Mouse (Mus musculus) B cell, adult 67 days (primary cell): ENCODE results near the gene Cmss1. TPM values are rescaled to one million over a fixed set of nuclear protein-coding genes. Genes with fewer than 3 reads are reported as not detected.

Experiments
- total RNA-seq, 2 experiments: library from RNA; stranded (reverse); gene quantifications; 4 replicates each; pipeline ENCODE4 v1.2.4; 2023

Cmss1 gene
- total RNA-seq: 10 to 100 TPM; 12.0 to 13.4 TPM

DNA sequence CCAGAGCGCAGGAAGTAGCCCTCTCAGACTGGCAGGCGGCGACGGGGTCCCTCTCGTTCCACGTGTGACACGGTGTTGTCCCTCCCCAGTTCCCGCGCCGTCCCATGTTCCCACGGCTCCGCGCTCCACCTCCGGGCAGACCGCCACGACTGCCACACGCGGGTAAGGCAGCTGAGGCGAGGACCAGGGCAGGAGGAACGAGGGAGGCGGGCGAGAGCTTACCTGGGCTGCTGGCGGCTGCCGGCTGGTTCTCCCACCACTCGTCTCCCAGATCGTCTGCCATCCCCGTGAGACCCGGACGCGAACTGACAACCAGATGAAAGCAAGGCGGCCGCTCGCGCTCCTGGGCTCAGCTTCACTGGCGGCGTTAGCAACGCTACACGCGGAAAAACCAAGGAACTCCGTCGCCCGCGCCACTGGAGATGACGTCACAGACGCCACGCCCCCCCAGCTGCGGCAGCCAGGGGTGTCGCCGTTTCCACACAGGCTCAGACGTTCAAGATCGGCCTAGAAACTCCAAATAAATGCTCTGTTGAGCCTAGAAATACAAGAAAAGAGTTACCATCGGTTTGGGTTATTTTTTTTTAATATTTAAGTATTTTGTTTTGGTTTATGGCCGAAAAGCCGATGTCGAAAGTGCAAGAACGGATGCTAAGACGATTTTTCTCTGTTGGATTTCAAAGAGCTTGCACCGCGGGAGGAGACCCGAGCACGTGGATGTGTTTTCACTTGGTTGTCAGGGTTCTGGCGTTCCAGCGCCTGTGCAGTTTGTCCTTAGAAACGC lies at the start of gene Cmss1:
Gene Cmss1 (minus strand): TSS at position 421 of the 784 bp plus-strand sequence.

DNA sequence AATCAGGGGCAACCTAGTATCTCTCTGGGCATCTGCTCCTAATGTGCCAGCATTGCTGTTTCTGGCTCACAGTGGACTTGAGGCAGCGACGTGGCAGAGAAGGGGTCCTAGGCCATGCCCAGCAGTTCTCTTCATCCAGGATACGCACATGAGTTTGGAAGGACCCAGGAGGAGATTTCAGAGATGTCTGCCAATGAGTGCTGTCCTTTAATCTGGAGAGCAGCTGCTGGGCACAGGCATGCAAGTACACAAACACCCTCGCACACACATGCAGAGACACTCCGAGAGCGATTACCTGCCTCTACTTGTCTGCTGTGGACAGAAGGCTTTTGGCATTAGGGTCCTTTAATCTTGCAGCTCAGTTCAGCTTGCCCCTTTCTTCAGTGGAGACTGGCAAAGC lies 253.9 kb downstream of the Cmss1 start, which contains the start of gene Filip1l:
Gene Filip1l (plus strand): TSS at position 343 of the 400 bp plus-strand sequence.

DNA sequence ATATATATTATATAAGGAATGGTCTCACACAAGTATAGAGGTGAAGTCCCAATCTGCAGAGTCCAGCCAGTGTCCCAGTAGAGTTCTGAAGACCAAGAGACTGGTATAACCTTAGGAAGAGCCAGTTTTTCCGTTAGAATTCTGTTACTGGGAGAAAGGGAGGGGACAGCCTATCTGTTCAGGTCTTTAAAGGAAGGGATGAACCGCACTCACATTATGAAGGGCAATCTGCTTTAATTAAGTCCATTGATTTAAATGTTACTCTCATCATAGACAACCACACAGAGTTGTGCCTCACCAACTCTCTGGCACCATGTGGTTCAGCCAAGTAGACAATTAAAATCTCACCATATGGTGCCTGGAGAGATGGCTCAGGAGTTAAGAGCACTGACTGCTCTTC lies 313.9 kb downstream of the Cmss1 start, which contains the start of gene Tmem30c:
Gene Tmem30c (minus strand): TSS at position 101 of the 400 bp plus-strand sequence.

Other genes starting within 250 kb of the Cmss1 start
- gene Col8a1, start 147.9 kb upstream of the Cmss1 start, total RNA-seq: not detected